Mouse (Mus musculus) neutrophil, adult 5-6 weeks (primary cell): ENCODE results near the gene Map3k5. TPM values are rescaled to one million over a fixed set of nuclear protein-coding genes. Genes with fewer than 3 reads are reported as not detected.
"Not testable (repeated sequence)": the region's sequence is repeated elsewhere in the genome, so short reads cannot be mapped to it uniquely, and the experiment has no call there.

Experiments
- ATAC-seq: fragments of 151-379, 151-347 bp; 2 replicates; pipeline ENCODE4 v1.8.0; 2017; ENCODE audit warnings: mild to moderate bottlenecking, moderate TSS enrichment; ENCODE audit not compliant: insufficient number of reproducible peaks, poor library complexity, low FRiP score, severe bottlenecking; ENCODE audit errors: extremely low read depth
- total RNA-seq: library from RNA; stranded (forward); fragments of 200-1000 nt; gene quantifications from 2 replicates; pipeline ENCODE4 v1.2.3, GENCODE M21; 2017

The Map3k5 gene
- total RNA-seq, 1 experiment from 2014 or later = 133 TPM

- no peak for ATAC-seq
Measured at GRCm38 (mm10) chr10:19955817-19956216, 21.5 kb downstream of the Map3k5 start.

GRCm38 (mm10) chr10:19956745-19957144, 22.5 kb downstream of the Map3k5 start:
- no peak for ATAC-seq

- ATAC-seq = no peak
Measured at GRCm38 (mm10) chr10:19960831-19961380, 26.6 kb downstream of the Map3k5 start.

- peak; percentile 31; the same call in 1 of the 2 replicates for ATAC-seq
Measured at GRCm38 (mm10) chr10:19962746-19963145, 28.5 kb downstream of the Map3k5 start.

GRCm38 (mm10) chr10:19963206-19963605, 28.9 kb downstream of the Map3k5 start:
- no peak for ATAC-seq

- no peak for ATAC-seq
Measured at GRCm38 (mm10) chr10:19964105-19964504, 29.8 kb downstream of the Map3k5 start.

- no peak for ATAC-seq
Measured at GRCm38 (mm10) chr10:19966597-19966996, 32.3 kb downstream of the Map3k5 start.

- ATAC-seq = no peak
Measured at GRCm38 (mm10) chr10:19968445-19968844, 34.2 kb downstream of the Map3k5 start.

- ATAC-seq = no peak
Measured at GRCm38 (mm10) chr10:19969831-19970460, 35.7 kb downstream of the Map3k5 start.

- ATAC-seq = not testable (repeated sequence)
Measured at GRCm38 (mm10) chr10:19971491-19971890, 37.2 kb downstream of the Map3k5 start.

GRCm38 (mm10) chr10:19973321-19974108, 39.2 kb downstream of the Map3k5 start:
- no peak for ATAC-seq

- no peak for ATAC-seq
Measured at GRCm38 (mm10) chr10:19977557-19977956, 43.3 kb downstream of the Map3k5 start.

- ATAC-seq = no peak
Measured at GRCm38 (mm10) chr10:19978662-19979199, 44.5 kb downstream of the Map3k5 start.

GRCm38 (mm10) chr10:19987736-19988135, 53.5 kb downstream of the Map3k5 start:
- ATAC-seq = no peak

- no peak for ATAC-seq
Measured at GRCm38 (mm10) chr10:19989986-19990385, 55.7 kb downstream of the Map3k5 start.

GRCm38 (mm10) chr10:19990638-19991037, 56.4 kb downstream of the Map3k5 start:
- ATAC-seq = no peak

- no peak for ATAC-seq
Measured at GRCm38 (mm10) chr10:19991237-19991865, 57.1 kb downstream of the Map3k5 start.

- ATAC-seq = peak; percentile 94
Measured at GRCm38 (mm10) chr10:19991866-19992252, 57.6 kb downstream of the Map3k5 start.
